ENCODE assay signal across 16 mouse cellular contexts in the genomic region with DNA sequence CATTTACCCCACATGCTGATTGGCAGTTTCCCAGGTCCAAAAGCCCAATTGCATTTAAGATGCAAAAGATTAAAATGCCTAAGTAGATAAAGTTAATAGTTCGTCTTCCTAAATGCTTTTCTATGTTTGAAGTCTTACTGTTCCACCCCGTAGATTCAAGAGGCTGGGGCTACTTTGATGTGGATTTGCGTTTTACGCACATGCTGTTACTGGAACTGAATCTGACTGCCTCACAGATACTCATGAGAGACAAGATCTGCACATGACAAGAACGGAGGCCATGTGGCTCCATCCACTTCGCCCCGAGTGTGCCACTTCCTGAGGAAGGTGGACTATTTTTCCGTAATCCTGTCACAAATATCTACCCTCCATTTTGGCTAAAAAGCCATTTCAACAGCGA.
DNase-seq lines count a peak whose midpoint lies in the region; ATAC-seq and TF ChIP-seq lines count a peak whose summit lies in the region.
"Had no signal": no experiment of that assay in that cellular context is flagged by ENCODE, and none has a peak within 500 bp of the region (broad histone marks: within the 10 kb centered on the region; RNA-seq: fewer than 3 reads in every experiment).

No protein-coding gene starts in this region.

- H3K9me3 ChIP-seq in forebrain, embryonic 15.5 days, result no peaks in the 10 kb centered on the region
- no peaks in the 10 kb centered on the region for H3K9me3 ChIP-seq in forebrain, postnatal 0 days (ENCODE audit: low read length)
- H3K9me3 ChIP-seq in midbrain, embryonic 14.5 days (ENCODE audit: control insufficient read depth, low read length), result no peaks in the 10 kb centered on the region
- no peaks in the 10 kb centered on the region for H3K9me3 ChIP-seq in midbrain, postnatal 0 days (ENCODE audit: low read length)
- H3K9me3 ChIP-seq in neural tube, embryonic 13.5 days, result no peaks in the 10 kb centered on the region
- H3K9me3 ChIP-seq: G1E; heart, embryonic 12.5 days; limb, embryonic 12.5 days had no signal

- H3K4me1 ChIP-seq in forebrain, embryonic 15.5 days, result peaks cover 27% of the 10 kb centered on the region
- 0 out of 2 replicates have a peak, but pooled peaks cover 5% of the 10 kb centered on the region for H3K4me1 ChIP-seq in forebrain, postnatal 0 days (ENCODE audit: insufficient read depth)
- H3K4me1 ChIP-seq in midbrain, embryonic 14.5 days (ENCODE audit: control insufficient read depth, insufficient read depth, low read length), result peaks cover 18% of the 10 kb centered on the region
- 0 out of 2 replicates have a peak, but pooled peaks cover 3% of the 10 kb centered on the region for H3K4me1 ChIP-seq in midbrain, postnatal 0 days (ENCODE audit: insufficient read depth, low read length)
- H3K4me1 ChIP-seq in neural tube, embryonic 13.5 days (replicated peaks), result peaks cover 38% of the 10 kb centered on the region
- H3K4me1 ChIP-seq: heart, embryonic 12.5 days had no signal

- no peak for ATAC-seq in forebrain, embryonic 15.5 days (replicated peaks)
- no peak for ATAC-seq in forebrain, postnatal 0 days
- no peak for ATAC-seq in midbrain, embryonic 14.5 days (ENCODE audit: low FRiP score, low TSS enrichment)
- ATAC-seq in midbrain, postnatal 0 days (ENCODE audit: low FRiP score), result no peak
- ATAC-seq in neural tube, embryonic 13.5 days (ENCODE audit: low read depth), result 0 out of 2 replicates have a peak, but pooled peaks have one; percentile 11

- 0 out of 2 replicates have a peak overlapping the region, but pooled peaks have one; percentile 2 for H3K4me2 ChIP-seq in forebrain, embryonic 15.5 days (replicated peaks)
- no peak overlapping the region for H3K4me2 ChIP-seq in forebrain, postnatal 0 days (ENCODE audit: low read depth)
- H3K4me2 ChIP-seq in midbrain, embryonic 14.5 days (ENCODE audit: low read length), result no peak overlapping the region
- H3K4me2 ChIP-seq in midbrain, postnatal 0 days (ENCODE audit: low read depth, low read length, poor library complexity, severe bottlenecking), result no peak overlapping the region
- peak overlapping the region; percentile 24; the same call in 1 of the 2 replicates for H3K4me2 ChIP-seq in neural tube, embryonic 13.5 days
- H3K4me2 ChIP-seq: heart, embryonic 12.5 days; limb, embryonic 12.5 days had no signal

- H3K36me3 ChIP-seq in forebrain, embryonic 15.5 days, result no peaks in the 10 kb centered on the region
- H3K36me3 ChIP-seq in forebrain, postnatal 0 days (ENCODE audit: insufficient read depth), result no peaks in the 10 kb centered on the region
- no peaks in the 10 kb centered on the region for H3K36me3 ChIP-seq in midbrain, embryonic 14.5 days (ENCODE audit: control insufficient read depth, insufficient read depth, low read length)
- no peaks in the 10 kb centered on the region for H3K36me3 ChIP-seq in midbrain, postnatal 0 days (ENCODE audit: insufficient read depth, low read length)
- H3K36me3 ChIP-seq in neural tube, embryonic 13.5 days, result no peaks in the 10 kb centered on the region
- H3K36me3 ChIP-seq: G1E; heart, embryonic 12.5 days; limb, embryonic 12.5 days had no signal

- TF ChIP-seq CTCF in forebrain, postnatal 0 days (IDR thresholded peaks at IDR 0.05; ENCODE audit: low read depth), result no peak
- TF ChIP-seq CTCF in midbrain, postnatal 0 days (IDR thresholded peaks at IDR 0.05), result no peak

- no peak for DNase-seq in forebrain, postnatal 0 days
- peak; percentile 39 for DNase-seq in midbrain, embryonic 14.5 days
- no peak for DNase-seq in midbrain, postnatal 0 days (ENCODE audit: low spot score)
- DNase-seq in thymus, postnatal 4 days, result peak; percentile 59
- no peak for DNase-seq in gastrocnemius, adult 18-20 months (ENCODE audit: low spot score)
- DNase-seq in cerebellum, postnatal 4 days (ENCODE audit: low spot score in 2 of 2), result no peak
- DNase-seq: adrenal gland, postnatal 36 days; cerebellum, postnatal 36 days; kidney, adult 9 months; retina, postnatal 1 day had no signal

- H3K4me3 ChIP-seq in forebrain, embryonic 15.5 days, result no peak overlapping the region
- no peak overlapping the region for H3K4me3 ChIP-seq in forebrain, postnatal 0 days (ENCODE audit: low read depth, low read length)
- H3K4me3 ChIP-seq in midbrain, embryonic 14.5 days (replicated peaks; ENCODE audit: low read depth, low read length), result no peak overlapping the region
- no peak overlapping the region for H3K4me3 ChIP-seq in midbrain, postnatal 0 days (ENCODE audit: low read depth, low read length)
- H3K4me3 ChIP-seq in neural tube, embryonic 13.5 days, result no peak overlapping the region
- H3K4me3 ChIP-seq: heart, embryonic 12.5 days; left cerebral cortex, adult 2 months; limb, embryonic 12.5 days had no signal

- H3K27ac ChIP-seq in forebrain, embryonic 15.5 days (replicated peaks), result no peak overlapping the region
- H3K27ac ChIP-seq in forebrain, postnatal 0 days (ENCODE audit: low read depth, low read length), result no peak overlapping the region
- H3K27ac ChIP-seq in midbrain, embryonic 14.5 days (replicated peaks; ENCODE audit: low read depth, low read length), result peak overlapping the region; percentile 69
- H3K27ac ChIP-seq in midbrain, postnatal 0 days (ENCODE audit: low read depth, low read length), result no peak overlapping the region
- peak overlapping the region; percentile 71 for H3K27ac ChIP-seq in neural tube, embryonic 13.5 days (replicated peaks)
- H3K27ac ChIP-seq: left cerebral cortex, adult 2 months; limb, embryonic 12.5 days had no signal

- H3K27me3 ChIP-seq in forebrain, embryonic 15.5 days, result no peaks in the 10 kb centered on the region
- H3K27me3 ChIP-seq in forebrain, postnatal 0 days (ENCODE audit: insufficient read depth, low read length), result no peaks in the 10 kb centered on the region
- H3K27me3 ChIP-seq in midbrain, embryonic 14.5 days (ENCODE audit: control insufficient read depth, insufficient read depth, low read length), result no peaks in the 10 kb centered on the region
- H3K27me3 ChIP-seq in midbrain, postnatal 0 days (ENCODE audit: insufficient read depth, low read length), result no peaks in the 10 kb centered on the region
- H3K27me3 ChIP-seq in neural tube, embryonic 13.5 days, result no peaks in the 10 kb centered on the region
- H3K27me3 ChIP-seq: heart, embryonic 12.5 days had no signal

- no peak overlapping the region for H3K9ac ChIP-seq in forebrain, embryonic 15.5 days (replicated peaks)
- H3K9ac ChIP-seq in forebrain, postnatal 0 days, result no peak overlapping the region
- H3K9ac ChIP-seq in midbrain, embryonic 14.5 days (replicated peaks; ENCODE audit: low read length), result no peak overlapping the region
- H3K9ac ChIP-seq in midbrain, postnatal 0 days (replicated peaks; ENCODE audit: low read length, poor library complexity, severe bottlenecking), result no peak overlapping the region
- H3K9ac ChIP-seq in neural tube, embryonic 13.5 days, result 0 out of 2 replicates have a peak overlapping the region, but pooled peaks have one; percentile 17
- H3K9ac ChIP-seq: heart, embryonic 12.5 days; limb, embryonic 12.5 days had no signal

- 67% methylated on average over 9 of the region's 9 CpGs for WGBS in forebrain, embryonic 15.5 days
- 53% methylated on average over 9 of the region's 9 CpGs for WGBS in forebrain, postnatal 0 days
- 62% methylated on average over 9 of the region's 9 CpGs for WGBS in midbrain, embryonic 14.5 days
- 46% methylated on average over 9 of the region's 9 CpGs for WGBS in midbrain, postnatal 0 days
- WGBS in neural tube, embryonic 13.5 days, result 46% methylated on average over 9 of the region's 9 CpGs

Comparison
In these comparisons a context has a peak if more than half of its experiments do, and no peak if none do; other contexts are left out.
1. H3K27ac ChIP-seq: peak in midbrain, embryonic 14.5 days (single experiment) and neural tube, embryonic 13.5 days (single experiment); none in forebrain, embryonic 15.5 days (single experiment), forebrain, postnatal 0 days (single experiment) and midbrain, postnatal 0 days (single experiment).
2. H3K4me2 ChIP-seq: peak in forebrain, embryonic 15.5 days (single experiment) and neural tube, embryonic 13.5 days (single experiment); none in forebrain, postnatal 0 days (single experiment), midbrain, embryonic 14.5 days (single experiment) and midbrain, postnatal 0 days (single experiment).
3. DNase-seq: peak in midbrain, embryonic 14.5 days (single experiment) and thymus, postnatal 4 days (single experiment); none in forebrain, postnatal 0 days (single experiment), midbrain, postnatal 0 days (single experiment), gastrocnemius, adult 18-20 months (single experiment) and cerebellum, postnatal 4 days (0 of 2).